Mouse (Mus musculus) heart, embryonic 14.5 days (tissue): Measurements from ENCODE around the gene Sec22c. TPM values are rescaled to one million over a fixed set of nuclear protein-coding genes. Genes with fewer than 3 reads are reported as not detected.

Source experiments
- ATAC-seq: fragments of 200-750 bp; cut with Nextera tagmentation; 2 replicates; pipeline ENCODE4 v1.8.0; 2017; ENCODE audit warnings: low read depth, moderate TSS enrichment; ENCODE audit not compliant: insufficient number of reproducible peaks, insufficient read depth, low FRiP score
- H3K27ac ChIP-seq, 2 experiments: fragments of 200-500 bp in 1 of 2; fragments of 300-500 bp in 1 of 2; sonication (generic) in 1 of 2; replicated peaks in 1 of 2; 2 replicates each; pipeline ENCODE4 v1.5.1; 2012 to 2014; ENCODE audit warnings: low read depth in 2 of 2, low read length in 2 of 2, control low read depth in 1 of 2, mild to moderate bottlenecking in 1 of 2, mixed read lengths in 1 of 2; ENCODE audit not compliant: control insufficient read depth in 1 of 2, insufficient read depth in 1 of 2
- H3K27me3 ChIP-seq: fragments of 300-500 bp; sonication (generic); 2 replicates; pipeline ENCODE4 v1.6.1; 2014; ENCODE audit warnings: mild to moderate bottlenecking, low read length, control low read depth; ENCODE audit not compliant: control insufficient read depth, insufficient read depth
- H3K36me3 ChIP-seq: fragments of 300-500 bp; sonication (generic); 2 replicates; pipeline ENCODE4 v1.6.1; 2014; ENCODE audit warnings: mild to moderate bottlenecking, control low read depth, low read length, mixed read lengths; ENCODE audit not compliant: control insufficient read depth, insufficient read depth
- H3K4me1 ChIP-seq, 2 experiments: fragments of 200-500 bp in 1 of 2; fragments of 300-500 bp in 1 of 2; sonication (generic) in 1 of 2; 2 replicates each; pipeline ENCODE4 v1.6.1; 2012 to 2014; ENCODE audit warnings: low read length in 2 of 2, control low read depth in 1 of 2, mixed read lengths in 1 of 2; ENCODE audit not compliant: control insufficient read depth in 2 of 2, insufficient read depth in 2 of 2
- H3K4me2 ChIP-seq: fragments of 300-500 bp; sonication (generic); 2 replicates; pipeline ENCODE4 v1.6.1; 2014; ENCODE audit warnings: mild to moderate bottlenecking, low read length
- H3K4me3 ChIP-seq, 2 experiments: fragments of 200-500 bp in 1 of 2; fragments of 300-500 bp in 1 of 2; sonication (generic) in 1 of 2; 2 replicates each; pipeline ENCODE4 v1.5.1; 2012 to 2014; ENCODE audit warnings: low read length in 2 of 2, mild to moderate bottlenecking in 2 of 2, control low read depth in 1 of 2, low read depth in 1 of 2, moderate library complexity in 1 of 2; ENCODE audit not compliant: control insufficient read depth in 1 of 2, insufficient read depth in 1 of 2
- H3K9ac ChIP-seq: fragments of 300-500 bp; sonication (generic); 2 replicates; pipeline ENCODE4 v1.6.1; 2014; ENCODE audit warnings: mild to moderate bottlenecking, low read length
- H3K9me3 ChIP-seq: fragments of 300-500 bp; sonication (generic); 2 replicates; pipeline ENCODE4 v1.6.1; 2016; ENCODE audit warnings: low read length, control low read depth; ENCODE audit not compliant: control insufficient read depth
- WGBS: fragments of 180-500 bp; shearing (Covaris S2); extraction: QIAGEN DNeasy Blood & Tissue Kit; methylation state at CpG from one replicate; pipeline ENCODE4 v1.1.7; 2014; 5-methylcytosine and 5-hydroxymethylcytosine counted together
- polyA plus RNA-seq: library from polyadenylated mRNA; unstranded; fragments of >200 nt; fragmentation: Nextera tagmentation; extraction: Ambion mirVana; gene quantifications from 2 replicates; pipeline ENCODE4 v1.2.1, GENCODE M21; 2014

Gene Sec22c
- polyA plus RNA-seq = 4.4 and 4.9 TPM in 2 replicates

DNA sequence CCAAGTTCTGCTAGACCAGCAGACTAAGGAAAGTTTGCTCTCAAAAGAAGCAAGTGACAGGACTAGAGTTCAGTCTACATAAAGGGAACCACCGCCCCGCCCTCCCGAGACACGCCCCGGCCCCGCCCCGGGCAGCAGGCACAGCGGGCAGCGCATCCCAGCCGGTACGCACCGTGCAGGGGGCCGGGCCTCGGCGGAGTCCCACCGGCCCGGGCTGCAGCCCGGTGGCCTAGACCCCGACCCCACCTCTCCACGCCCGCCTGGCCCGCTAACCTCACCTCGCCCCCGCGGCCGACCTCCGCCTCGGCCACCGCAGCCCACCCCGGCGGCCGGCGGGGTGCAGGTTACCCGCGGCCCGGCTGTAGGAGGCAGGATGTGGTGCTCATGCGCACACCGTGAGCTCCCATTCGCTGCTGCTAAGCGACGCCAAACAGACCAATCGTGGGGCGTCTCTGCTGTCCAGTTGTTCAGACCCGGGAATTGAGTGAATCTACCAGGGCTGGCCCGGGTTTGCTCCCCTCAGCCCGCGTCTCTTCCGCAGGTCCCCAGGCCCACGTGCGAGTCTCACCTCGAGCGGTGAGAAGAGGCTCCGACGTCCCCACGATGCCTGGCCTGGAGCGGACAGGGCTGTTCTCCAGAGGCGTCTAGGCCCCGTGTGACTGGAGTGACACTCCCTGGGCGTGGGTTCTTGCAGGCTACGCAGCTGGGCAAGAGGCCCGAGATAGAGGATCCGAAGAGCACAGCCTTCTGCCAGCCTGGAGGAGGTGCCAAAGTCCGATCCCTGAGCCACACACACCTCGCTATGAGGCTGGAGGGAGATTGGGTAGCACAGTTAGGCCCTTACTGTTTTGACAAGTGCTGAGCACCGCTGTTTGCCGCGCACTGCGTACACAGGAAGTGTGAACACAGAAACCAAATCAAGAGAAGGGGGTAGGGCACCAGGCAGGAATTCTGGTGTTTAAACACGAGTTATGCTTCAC is at the start of gene Sec22c:
Gene Sec22c (minus strand): TSS at position 845 of the 980 bp plus-strand sequence.
- Histone ChIP-seq H3K9me3 (no peaks in the 10 kb centered on the region), H3K27me3 (no peaks in the 10 kb centered on the region), H3K4me1 (peaks cover 10 to 23% of the 10 kb centered on the region in 2 experiments), H3K36me3 (no peaks in the 10 kb centered on the region), H3K27ac (peak within 1 kb of the TSS; percentile 4 to 56; a peak in 3 of 4 replicates), H3K4me3 (peak within 1 kb of the TSS; percentile 65 to 74), H3K9ac (peak within 1 kb of the TSS; percentile 68), H3K4me2 (peak within 1 kb of the TSS; percentile 80)
- ATAC-seq = peak; percentile 95
- WGBS = 1% methylated on average over 68 of the region's 69 CpGs

DNA sequence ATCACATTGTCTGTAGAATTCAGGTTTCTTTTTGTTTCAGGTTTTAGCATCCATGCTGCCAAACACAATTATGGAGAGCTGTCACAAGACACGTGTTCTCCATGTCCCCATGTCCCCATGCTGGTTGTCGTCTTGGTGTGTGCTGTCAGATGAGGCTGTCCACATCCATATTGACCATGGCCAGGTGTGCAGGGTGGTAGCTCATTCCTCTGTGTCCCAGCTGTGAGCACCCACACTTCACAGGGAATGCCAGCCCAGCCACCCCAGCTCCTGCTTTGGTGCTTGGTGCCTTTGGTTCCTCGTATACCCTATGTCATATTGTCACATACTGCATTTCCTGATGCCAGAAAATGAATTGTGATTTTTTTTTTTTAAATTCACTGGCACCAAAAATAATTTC is 49.3 kb upstream of the Sec22c start:
- H3K4me2 ChIP-seq = no peak overlapping the region
- no peak overlapping the region for H3K4me3 ChIP-seq
- no peak overlapping the region for H3K27ac ChIP-seq
- no peak overlapping the region for H3K9ac ChIP-seq
- peaks cover 74% of the 10 kb centered on the region for H3K36me3 ChIP-seq
- ATAC-seq = no peak
- peaks cover 6 to 11% of the 10 kb centered on the region in 2 experiments for H3K4me1 ChIP-seq
- WGBS = 89% methylated on average over 3 of the region's 3 CpGs
- H3K27me3 ChIP-seq = no peaks in the 10 kb centered on the region
- H3K9me3 ChIP-seq = no peaks in the 10 kb centered on the region

DNA sequence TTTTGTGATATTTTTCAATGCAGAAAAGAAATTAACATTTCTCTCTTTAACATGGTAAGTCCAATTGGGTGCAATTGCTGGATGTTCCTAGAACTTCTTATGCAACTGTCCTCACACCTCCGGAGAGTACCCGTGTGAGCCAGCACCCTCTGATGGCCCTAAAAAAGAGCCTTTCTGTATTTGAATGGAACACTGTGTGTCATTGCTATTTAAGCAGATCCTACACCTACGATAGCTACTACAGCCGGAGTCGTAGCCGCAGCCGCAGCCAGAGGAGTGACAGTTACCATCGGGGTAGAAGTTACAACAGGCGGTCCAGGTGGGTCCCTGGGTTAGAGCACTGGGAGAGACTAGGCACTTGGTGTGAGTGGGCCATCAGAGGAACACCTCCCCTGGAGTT is 47.5 kb upstream of the Sec22c start:
- no peaks in the 10 kb centered on the region; a peak in 1 of 4 replicates for H3K4me1 ChIP-seq
- no peak for ATAC-seq
- no peaks in the 10 kb centered on the region for H3K27me3 ChIP-seq
- peaks cover 92% of the 10 kb centered on the region for H3K36me3 ChIP-seq
- no peak overlapping the region for H3K27ac ChIP-seq
- WGBS = 95% methylated on average over 9 of the region's 9 CpGs
- H3K9me3 ChIP-seq = no peaks in the 10 kb centered on the region
- H3K9ac ChIP-seq = no peak overlapping the region
- H3K4me3 ChIP-seq = no peak overlapping the region
- no peak overlapping the region for H3K4me2 ChIP-seq

DNA sequence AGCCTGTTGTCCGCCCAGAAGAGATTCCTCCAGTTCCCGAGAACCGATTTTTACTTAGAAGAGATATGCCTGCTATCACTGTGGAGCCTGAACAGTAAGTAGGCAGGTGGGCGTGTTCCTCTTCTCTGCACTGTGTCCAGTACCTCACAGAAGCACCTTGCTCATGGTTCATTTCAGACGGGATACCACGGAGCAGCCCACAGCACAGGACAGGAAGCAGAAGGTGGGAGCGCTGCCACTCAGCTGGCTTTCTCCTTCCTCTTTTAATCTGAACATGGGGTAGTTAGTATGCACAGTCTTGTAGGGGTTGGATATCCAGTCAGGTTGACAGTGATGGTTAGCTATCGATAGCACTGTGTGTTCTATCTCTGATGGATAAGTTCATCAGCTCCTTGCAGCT is 38.8 kb upstream of the Sec22c start:
- Histone ChIP-seq H3K9me3 (no peaks in the 10 kb centered on the region), H3K4me1 (peaks cover 0 to 8% of the 10 kb centered on the region in 2 experiments; a peak in 1 of 4 replicates), H3K4me3 (no peak overlapping the region), H3K4me2 (no peak overlapping the region), H3K9ac (no peak overlapping the region), H3K27me3 (no peaks in the 10 kb centered on the region), H3K36me3 (peaks cover 93% of the 10 kb centered on the region), H3K27ac (no peak overlapping the region)
- ATAC-seq = no peak
- WGBS = 83% methylated on average over 8 of the region's 8 CpGs

DNA sequence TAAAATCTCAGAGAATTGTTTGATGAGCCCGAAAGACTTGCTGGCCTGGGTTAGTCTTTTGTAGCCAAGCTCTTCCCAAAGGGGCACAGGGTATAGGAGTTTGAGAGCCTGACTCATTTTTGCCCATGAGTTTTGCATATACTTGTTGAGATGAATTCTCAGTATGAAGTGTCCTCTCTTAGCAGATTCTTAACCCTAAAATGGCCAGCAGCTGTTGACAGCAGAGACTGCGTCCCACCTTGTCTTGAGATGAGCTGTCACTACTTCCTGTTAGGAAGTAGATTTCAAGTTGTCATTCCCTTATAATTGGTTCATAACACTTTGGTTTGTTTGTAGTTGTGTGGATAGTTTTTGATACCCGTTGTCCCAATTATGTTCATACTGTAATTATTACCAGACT is 35.9 kb upstream of the Sec22c start:
- Histone ChIP-seq H3K4me3 (no peak overlapping the region), H3K4me1 (0 out of 4 replicates have a peak, but pooled peaks cover 0 to 8% of the 10 kb centered on the region in 2 experiments), H3K9me3 (no peaks in the 10 kb centered on the region), H3K4me2 (no peak overlapping the region), H3K9ac (no peak overlapping the region), H3K36me3 (peaks cover 72% of the 10 kb centered on the region), H3K27me3 (no peaks in the 10 kb centered on the region), H3K27ac (no peak overlapping the region)
- ATAC-seq = no peak
- WGBS = 85% methylated on average over 3 of the region's 3 CpGs

DNA sequence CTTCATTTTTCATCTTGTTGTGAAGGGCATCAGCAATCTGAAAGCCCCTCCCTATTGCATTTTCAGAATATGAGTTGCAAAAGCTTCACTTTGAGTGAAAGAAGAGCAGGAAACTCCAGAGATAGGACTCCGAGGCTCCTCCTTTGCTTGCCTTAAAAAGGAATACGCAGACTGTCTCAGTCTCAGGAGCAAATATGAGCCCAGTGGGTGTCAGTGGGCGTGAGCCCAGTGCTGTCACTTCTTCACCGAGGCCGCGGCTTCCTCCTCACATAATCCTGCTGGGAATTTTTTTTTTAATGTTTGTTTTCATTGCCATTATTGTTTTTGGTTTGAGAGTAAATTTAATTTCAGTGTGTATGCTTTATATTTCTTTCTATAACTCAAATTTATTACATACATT is 35.2 kb upstream of the Sec22c start:
- H3K27me3 ChIP-seq = no peaks in the 10 kb centered on the region
- no peak overlapping the region for H3K4me2 ChIP-seq
- H3K27ac ChIP-seq = no peak overlapping the region
- no peak for ATAC-seq
- H3K4me3 ChIP-seq = no peak overlapping the region
- peaks cover 72% of the 10 kb centered on the region for H3K36me3 ChIP-seq
- no peak overlapping the region for H3K9ac ChIP-seq
- WGBS = 89% methylated on average over 6 of the region's 6 CpGs
- no peaks in the 10 kb centered on the region for H3K9me3 ChIP-seq
- 0 out of 4 replicates have a peak, but pooled peaks cover 0 to 8% of the 10 kb centered on the region in 2 experiments for H3K4me1 ChIP-seq

DNA sequence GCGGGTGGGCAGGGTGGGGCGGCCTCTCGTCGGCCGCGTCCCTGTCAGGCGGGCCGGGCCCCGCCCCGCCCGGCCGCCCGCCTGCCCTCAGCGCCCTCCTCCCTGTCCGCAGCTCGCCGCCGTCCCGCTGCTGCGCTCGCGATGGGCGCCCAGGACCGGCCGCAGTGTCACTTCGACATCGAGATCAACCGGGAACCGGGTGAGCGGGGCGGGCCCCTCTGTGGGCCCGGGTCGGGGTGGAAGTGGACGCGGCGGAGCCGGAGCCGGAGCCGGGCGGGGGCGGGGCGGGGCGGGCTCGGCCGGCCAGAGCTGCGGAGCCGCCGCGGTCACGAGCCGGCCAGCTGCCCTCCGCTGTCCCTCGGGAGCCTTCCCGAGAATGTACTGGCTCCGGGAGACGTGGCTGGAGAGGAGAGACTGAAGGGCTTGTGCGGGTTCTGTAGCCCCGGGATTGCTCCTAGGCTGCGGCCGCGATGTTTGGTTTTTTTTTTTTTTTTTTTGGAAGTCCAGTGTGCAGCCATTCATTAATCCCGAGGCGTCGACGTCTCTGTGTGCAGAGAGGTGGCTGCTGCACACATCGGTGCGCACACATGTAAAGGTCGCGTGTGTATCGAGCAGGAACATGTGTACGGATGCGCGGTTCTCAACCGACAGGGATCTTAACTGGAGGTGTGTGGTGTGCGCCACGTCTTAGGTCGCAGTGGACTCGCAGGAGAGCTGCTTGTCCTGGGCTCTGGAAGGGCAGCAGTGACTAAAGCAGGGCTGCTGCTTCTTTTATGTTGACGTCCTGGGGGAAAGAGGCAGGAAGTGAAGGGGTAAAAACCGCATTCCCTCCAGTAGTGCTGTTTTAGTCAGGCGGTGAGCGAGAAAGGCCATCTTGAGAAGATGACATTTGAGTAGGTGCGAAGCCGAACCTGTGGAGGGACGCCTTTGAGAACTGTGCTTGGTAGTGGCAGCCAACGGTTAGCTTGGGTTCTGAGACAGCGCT is 14.3 kb upstream of the Sec22c start:
- H3K27me3 ChIP-seq = no peaks in the 10 kb centered on the region
- WGBS = 1% methylated on average over 79 of the region's 87 CpGs
- H3K4me3 ChIP-seq = peak overlapping the region; percentile 70 to 73
- no peaks in the 10 kb centered on the region for H3K9me3 ChIP-seq
- H3K9ac ChIP-seq = peak overlapping the region; percentile 93
- ATAC-seq = peak; percentile 66
- peak overlapping the region; percentile 90 to 96 for H3K27ac ChIP-seq
- H3K36me3 ChIP-seq = peaks cover 7% of the 10 kb centered on the region; the same call in 1 of the 2 replicates
- H3K4me2 ChIP-seq = peak overlapping the region; percentile 77
- H3K4me1 ChIP-seq = peaks cover 4 to 19% of the 10 kb centered on the region in 2 experiments
